Mouse (Mus musculus) kidney, postnatal 4 days (tissue): ENCODE results near the gene Dnal4.
"Not testable (repeated sequence)": the region's sequence is repeated elsewhere in the genome, so short reads cannot be mapped to it uniquely, and the experiment has no call there.

Experiments
- DNase-seq, 2 experiments: peaks; one replicate each; pipeline ENCODE4 v3.0.0; 2021; ENCODE audit warnings: mixed read lengths in 2 of 2

Gene Dnal4

DNA sequence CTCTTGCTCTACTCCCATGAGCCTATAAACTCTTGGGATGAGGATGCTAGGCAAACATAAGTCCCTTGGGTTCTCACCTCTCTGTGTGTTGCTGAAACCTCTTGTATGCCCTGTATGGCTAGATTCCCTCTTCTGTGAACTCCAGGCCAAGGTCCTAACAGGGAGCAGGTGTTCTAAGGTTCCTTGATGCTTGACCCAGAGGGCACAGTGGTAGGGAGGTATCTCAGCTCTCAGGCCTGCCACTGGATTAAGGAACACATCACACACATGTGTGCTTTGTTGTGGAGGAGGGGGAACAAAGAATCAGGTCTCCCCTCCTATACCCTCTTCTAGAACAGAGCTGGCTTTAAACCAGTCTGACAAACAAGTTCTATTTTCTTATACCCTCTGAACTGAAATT is at the start of gene Dnal4:
Gene Dnal4, minus strand, starts transcription at position 101 of the 400 bp plus-strand sequence.
- DNase-seq, result no peak

DNA sequence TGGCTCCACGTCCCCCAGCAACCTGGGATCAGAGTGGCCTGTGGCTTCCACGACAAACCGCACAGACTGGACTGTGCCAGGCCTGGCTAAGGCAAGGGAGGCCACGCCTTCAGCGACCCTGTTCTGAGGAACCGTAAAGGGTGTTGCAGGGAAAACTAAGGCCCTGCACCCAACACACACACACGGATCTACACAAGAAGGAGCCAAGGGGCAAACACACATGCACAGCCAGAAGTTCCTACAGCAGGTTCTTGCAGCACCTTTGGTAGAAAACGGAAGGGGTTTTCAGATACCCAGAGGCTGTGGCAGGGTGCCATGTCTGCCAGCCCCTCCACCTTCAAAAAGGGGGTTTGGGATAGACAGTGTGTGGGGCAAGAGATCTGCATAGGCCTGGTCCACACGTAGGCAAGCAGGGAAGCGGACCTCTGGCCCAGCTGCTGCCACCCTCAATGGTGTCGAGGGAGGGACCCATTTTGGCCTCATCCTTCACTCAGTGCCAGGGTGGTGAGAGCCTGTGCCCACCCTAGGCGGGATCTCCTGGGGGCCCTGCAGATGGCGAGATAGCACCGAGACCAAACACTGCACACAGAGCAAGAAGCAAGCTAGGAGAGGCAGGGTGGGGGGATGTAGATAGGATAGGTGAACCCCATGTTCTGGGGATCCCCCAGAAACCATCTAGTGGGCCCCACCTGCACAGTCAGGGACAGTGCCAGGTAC is 49.6 kb upstream of the Dnal4 start:
- DNase-seq, result no peak

DNA sequence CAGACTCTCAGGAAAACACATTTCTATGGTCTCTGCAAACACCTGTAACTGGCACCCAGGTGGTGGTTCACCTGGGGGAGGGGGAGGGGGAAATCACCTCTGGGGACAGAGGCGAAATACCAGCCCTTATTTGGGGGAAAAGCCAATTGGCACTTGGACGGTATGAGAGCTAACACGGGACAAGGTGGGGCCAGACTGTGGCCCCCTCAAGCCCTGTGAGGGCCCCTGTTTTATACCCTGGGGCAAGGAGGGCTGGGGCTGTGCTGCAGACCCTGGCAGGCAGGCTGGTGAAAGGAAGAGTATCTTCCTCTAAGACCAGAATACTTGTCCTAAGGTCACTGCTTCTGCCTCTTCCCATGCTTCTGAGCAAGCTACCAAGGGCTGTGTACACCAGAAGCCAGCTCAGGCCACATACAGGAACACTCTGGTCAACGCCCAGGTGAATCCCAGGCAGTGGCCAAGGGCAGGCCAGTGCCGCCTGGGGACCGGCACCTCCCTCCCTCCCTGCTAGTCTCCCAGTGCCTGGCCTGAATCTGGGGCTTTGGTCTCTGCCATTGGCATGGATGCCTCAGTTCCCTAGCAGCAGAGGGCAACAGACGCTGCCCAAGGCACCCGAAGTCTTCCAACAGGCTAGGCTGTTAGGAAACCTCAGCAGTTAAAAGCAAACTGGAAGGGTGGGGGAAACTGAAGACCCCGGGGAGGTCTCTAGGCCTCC is 48.7 kb upstream of the Dnal4 start:
- peak in 1 of 2 experiments; percentile 10 for DNase-seq

DNA sequence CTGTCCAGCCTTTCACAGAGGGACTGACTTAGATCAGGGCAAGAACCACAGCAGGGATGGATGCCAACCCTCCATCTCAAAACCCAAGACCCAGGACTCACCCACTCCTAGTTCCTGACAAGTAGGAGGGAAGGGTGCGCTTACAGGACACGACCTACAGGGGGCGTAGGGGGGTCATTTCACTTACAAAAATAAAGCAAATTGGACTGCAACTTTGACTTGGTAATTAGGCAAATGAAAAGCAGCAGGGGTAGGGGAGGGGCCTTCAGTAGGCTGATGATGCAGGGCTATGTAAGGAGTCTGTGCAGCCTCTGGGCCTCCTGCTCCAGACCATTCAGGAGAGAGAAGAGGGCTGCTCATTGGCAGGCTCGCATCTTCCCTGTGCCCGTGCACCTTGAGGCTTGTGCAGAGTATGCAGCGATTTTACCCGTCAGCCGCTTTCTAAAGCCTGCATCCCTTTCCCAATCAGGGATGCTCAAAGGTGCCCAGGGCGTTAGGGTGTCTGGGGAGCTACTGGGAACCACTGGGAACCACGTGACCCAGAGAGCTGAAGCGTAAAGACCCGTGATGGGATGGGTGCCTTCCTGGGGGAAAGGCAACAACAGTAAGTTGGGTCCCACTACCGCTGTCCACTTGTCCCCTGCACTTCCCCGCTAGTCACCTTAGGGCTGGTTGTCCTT is 47.6 kb upstream of the Dnal4 start:
- peak in 1 of 2 experiments; percentile 53 for DNase-seq

DNA sequence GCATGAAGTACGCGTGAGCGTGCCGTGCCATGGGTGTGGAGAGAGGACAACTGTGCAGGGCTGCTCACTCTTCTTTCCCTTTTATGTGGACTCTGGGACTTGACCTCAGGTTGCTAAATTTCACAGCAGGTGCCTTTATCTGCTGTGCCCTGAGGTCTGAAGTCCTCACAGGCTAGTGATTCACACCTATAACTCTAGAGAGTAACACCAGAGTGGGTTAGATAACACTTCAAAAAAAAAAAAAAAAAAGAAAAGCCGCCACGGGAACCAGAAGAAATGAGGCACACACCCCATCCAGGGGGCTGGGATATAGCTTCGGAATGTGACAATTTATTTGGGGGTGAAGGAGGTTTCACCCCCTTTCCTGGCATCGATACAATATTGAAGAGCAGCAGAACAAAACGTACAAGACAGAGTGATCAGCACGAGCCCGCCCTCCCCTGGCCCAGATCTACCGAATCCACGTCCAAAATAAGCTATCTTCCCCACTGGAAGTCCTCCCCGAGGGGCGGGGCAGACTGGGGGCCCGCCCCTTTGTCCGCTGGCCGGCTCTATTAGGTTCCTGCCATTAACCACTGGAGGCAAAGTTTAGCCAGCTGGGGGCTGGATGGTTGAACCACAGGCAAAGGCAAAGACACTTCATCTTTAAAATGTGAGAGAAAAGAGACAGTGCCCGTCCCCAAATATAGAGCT is 46.1 kb upstream of the Dnal4 start:
- peak; percentile 75 to 83 for DNase-seq

DNA sequence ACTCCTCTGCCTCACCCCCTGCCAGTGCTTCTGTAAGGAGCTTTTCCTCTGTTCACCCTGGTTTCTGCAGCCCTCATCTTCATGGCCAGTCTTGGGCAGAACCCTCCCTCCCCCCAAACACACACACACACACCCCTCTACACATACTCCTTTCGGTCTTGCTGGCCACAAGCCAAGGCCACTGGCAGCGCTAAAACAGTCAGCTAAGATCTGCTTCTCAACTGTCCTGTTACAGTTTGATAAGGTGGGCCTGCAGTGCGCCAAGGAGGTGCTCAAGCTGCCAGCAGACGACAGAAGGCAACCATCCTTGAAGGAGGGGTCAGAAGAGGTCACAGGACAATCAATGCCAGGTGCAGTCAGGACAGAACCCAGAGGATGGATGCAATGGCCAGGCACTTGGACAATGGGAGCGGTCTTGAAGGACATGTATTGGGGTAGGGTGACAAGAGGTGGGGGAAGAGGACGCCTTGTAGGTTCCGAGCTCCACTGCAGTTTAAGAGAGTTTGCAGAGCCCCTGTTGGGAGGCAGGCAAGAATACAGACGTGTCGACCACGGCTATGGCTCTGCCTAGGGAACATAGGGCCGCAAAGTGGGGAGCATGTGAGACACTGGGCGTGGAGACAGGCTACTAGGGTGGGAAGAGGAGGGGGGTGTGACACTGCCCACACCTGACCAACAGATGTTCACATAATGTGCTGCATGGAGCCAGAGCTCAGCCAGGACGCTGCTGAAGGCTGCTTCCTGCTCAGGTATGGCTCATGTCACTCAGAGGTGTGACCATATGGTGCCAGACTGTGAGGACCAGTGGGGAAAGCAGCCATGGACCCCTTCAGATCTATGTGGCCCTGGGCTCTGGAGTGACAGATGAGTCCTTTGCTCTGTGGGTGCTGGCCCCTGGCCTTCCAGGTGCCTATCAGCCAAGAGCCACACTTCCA is 44.9 kb upstream of the Dnal4 start:
- peak in 1 of 2 experiments; percentile 49 for DNase-seq

DNA sequence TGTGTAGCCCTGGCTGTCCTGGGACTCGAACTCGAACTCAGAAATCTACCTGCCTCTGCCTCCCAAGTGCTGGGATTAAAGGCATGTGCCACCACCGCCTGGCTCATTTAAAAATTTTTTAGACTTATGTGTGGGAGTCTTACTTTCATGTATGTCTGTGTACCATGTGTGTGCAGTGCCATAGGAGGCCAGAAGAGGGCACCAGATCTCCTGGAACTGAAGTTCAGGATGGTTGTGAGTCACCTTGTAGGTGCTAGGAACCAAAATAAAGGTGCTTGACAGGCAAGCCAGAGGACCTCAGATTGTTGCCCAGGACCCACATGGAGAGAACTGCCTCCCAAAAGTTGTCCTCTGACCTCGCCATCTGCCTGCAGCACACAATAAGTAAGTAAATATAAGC is 40.7 kb upstream of the Dnal4 start:
- peak in 1 of 2 experiments; percentile 20 for DNase-seq

DNA sequence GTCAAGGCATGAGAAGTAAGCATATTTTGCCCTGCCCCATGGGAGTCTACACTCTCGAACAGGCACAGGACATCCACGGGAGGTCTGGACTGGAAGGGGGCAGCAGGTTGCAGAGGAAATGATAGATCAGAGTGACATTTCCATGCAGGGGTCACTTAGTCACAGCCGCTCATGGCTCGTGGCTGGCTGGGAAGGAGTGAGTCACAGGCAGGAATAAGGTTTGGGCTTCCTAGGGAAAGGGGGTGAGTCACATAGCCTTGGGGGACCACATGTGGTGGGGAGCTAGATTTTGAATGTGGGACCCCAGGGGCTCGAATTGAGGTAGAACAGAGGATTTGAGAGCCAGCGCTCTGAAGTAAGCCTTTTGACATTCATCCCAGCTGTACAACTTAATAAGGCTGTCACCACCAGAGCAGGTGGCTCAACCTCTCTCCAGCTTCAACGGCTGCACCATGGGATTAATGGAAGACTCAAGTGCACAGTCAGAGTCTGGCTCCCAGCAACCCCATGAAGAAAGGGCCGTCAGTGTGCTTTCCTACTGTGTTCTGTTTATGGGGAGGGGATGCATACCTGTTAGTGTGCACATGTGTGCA is 36.1 kb upstream of the Dnal4 start:
- peak in 1 of 2 experiments; percentile 10 for DNase-seq

DNA sequence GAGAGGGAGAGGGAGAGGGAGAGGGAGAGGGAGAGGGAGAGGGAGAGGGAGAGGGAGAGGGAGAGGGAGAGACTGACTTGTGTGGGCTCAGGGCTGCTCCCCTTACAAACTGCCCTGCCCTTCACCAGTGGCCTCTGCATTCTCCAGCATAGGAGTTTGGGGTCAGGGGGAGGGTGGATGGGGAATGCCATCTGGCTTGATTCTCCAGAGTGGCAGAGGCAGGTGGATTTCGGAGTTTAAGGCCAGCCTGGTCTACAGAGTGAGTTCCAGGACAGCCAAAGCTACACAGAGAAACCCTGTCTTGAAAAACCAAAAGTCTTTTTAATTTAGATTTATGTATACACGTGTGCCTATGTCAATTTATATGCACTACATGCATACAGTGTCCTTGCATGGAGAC is 35.2 kb upstream of the Dnal4 start:
- DNase-seq, result not testable (repeated sequence)

DNA sequence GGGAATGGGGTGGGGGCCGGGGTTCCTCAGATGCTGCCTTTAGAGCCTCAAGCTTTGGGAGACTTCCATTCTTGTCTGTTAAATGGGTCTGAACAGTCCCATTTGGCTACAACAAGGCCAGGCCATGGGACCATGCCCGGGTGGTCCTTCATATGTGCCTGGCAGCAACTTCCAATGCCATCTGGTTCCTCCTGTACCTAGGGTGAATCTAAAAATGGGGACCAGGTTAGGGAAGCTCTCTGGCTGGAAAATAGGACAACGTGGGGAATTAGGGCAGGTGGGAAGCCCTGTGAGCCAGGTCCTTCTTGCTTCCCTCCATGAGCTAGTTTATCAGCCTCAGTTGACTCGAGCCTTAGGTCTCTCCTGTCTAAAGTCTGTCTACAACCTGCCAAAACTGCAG is 33.3 kb upstream of the Dnal4 start:
- no peak for DNase-seq

DNA sequence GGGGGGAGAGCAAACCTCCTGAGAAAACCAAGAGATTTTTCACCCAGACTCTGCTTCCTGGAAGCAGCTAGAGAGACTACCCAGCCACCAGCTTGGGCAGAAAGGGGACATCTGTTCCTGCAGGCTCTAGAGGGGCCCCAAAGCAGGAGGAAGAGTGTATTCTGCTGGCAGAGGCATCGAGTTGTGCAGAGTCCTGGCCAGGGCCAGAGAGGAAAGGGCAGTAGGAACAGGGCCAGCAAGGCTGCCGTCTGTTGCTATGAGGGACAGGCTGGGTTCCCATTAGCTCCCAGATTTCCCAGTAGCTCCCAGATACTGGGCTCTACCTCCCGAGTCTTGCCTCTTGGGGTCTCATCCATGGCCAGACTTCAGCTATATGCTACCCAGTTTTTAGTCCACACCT is 32.4 kb upstream of the Dnal4 start:
- no peak for DNase-seq

DNA sequence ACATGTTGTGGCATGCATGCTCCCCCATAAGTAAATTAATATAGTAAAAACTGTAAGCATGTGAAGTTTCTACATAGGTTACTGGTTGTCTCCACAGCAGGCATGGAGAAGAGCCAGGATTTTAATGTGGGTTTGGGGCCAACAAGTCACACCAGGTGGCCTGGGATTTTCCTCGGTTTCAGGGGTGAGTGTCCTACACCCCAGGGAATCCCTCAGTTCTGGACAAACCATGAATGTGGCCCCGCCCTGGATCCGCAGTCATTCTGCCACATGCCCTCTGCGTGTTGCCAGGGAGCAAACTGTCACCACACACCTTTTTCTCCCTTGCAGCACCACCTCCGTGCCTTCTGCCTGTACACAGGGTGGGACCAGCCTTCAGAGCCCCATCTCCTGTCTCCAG is 31.0 kb upstream of the Dnal4 start:
- no peak for DNase-seq

DNA sequence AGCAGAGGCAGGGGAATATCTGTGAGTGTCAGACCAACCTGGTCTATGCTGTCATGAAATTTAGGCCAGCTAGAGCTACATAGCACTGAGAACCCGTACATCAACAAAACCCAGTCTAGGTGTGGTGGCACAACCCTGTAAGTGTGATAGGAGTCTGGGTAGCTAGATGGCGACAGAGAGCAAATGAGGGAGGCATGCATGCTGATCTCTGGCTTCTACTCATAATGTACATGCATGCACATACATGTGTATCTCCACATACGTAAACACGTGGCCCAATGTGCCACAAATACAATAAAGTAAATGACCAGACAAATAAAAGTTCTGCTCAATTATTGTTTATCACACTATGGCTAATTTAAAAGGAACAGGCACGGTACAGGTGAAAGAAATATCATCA is 30.5 kb upstream of the Dnal4 start:
- peak; percentile 54 to 65 for DNase-seq

DNA sequence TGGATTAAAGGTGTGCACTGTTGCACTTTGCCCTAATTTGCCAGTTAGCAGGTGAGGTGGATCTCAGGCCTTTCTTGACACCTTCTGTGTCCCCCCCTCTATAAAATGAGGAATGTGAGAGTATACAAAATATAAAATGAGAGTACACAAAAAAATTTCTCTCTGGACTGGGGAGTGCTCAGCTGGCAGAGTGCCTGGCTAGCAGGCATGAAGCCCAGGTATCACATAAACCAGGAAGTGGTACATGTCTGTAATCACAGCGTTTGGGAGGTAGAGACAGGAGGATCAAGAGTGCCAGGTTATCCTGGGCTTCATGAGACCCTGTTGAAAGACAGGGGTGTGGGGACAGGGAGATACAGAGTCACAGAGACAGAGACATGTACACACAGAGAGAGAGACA is 29.4 kb upstream of the Dnal4 start:
- DNase-seq, result no peak

DNA sequence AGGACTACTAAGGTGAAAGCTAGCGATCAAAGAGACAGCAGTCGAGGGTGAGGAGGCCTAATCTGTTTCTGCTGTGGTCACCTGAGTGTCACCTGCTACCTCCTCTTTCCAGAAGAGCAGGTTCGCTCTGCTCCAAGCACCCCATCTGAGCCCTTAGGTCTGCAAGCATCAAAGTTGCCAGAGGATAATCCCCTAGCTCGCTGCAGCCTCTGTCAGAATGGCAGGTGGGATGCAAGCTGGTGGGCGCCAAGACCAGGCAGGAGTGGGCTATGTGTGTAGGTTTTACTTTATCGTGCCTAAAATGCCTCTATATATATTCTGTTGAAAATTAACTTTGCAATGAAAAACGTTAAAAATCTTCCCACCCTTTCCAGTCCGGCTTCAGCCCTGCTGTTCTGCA is 27.6 kb upstream of the Dnal4 start:
- no peak for DNase-seq

DNA sequence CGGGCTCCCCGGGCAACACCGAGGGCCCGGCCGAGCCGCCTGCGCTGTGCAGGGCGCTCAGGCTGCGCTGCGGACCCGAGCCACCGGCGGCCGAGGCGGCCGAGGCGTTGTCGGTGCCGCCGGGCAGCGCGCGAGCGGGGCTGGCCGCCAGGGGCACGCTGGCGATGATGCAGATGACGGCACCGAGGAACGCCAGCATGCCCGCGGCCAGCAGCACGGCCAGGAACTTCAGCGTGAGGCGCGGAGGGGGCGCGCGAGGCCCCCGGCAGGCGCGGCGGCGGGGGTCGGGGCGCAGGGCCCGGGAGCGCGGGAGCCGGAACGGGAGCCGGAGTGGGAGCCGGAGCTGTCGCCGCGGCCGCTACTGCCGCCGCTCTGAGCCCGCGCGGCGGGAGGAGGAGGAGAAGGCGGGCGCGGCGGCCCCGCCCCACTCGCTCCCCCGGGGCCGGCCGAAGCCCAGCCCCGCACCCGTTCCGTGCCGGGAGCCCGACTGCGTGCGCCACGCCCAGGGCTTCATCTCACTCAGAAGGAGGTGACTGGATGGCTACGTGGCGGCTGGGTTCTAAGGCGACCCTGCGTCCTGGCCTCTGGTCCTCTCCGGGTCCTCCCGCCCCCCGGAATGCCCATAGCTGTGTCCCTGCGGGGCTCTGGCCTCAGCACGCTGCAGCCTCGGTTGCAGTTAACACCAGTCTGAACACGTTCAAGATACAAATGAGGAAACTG is 26.9 kb upstream of the Dnal4 start, which contains the start of gene Nptxr:
Gene Nptxr, minus strand, starts transcription at position 415 of the 720 bp plus-strand sequence.
- peak; percentile 61 to 71 for DNase-seq

DNA sequence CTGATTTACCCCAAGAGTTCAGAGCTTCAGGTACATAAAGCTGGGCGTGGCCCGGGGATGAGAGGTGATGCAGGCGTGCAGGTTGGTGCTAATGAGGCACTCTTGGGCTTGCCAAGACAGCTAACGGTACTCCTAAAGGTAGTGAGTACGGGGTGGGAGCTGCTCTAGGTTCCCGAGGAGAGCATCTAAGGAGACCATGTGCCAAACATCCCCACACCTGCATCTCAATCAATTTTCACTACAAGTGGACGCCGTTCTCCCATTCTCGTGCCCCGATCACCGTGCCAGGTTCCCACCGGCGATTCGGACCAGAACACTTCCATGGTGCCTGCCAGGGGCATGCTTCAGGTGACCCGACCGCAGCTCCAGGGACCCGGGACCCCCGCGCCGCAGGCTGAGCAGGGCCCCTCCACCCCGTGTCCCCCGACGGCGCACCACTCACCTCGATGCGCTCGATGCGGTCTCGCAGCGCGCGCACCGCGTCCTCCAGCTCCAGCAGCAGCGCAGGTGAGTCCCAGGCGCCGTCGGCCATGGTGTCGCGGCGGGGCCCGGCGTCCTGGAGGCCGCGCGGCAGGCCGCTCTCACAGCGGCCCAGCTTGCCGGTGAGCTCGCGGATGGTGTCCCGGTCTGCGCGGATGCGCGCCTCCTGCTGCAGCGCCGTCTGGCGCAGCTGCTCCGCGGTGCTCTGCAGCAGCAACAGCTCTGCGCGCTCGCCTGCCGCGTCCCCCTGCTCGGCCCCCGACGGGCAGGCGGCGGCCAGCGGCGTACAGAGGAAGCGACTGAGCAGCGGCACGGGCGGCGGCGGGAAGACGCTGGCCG is 26.1 kb upstream of the Dnal4 start:
- DNase-seq, result peak; percentile 46 to 65

DNA sequence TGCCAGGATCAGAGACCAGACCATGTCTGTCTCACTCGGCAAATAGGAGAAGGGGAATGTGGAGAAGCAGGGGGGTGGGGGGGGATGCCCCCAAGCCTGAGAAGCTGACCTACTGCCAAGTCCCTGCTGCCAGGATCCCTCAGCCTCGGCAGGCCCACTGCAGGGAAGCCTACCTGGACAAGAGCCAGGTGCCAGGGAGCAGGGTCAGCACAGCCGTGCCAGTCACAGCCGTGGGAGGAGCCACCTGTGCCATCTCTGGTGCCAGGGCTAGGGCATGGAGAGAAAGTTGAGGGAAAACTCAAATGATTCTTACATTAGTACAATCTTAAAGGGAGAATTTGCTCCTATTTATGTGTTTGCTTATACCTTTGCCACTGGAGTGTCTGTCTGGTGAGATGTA is 24.7 kb upstream of the Dnal4 start:
- no peak for DNase-seq

DNA sequence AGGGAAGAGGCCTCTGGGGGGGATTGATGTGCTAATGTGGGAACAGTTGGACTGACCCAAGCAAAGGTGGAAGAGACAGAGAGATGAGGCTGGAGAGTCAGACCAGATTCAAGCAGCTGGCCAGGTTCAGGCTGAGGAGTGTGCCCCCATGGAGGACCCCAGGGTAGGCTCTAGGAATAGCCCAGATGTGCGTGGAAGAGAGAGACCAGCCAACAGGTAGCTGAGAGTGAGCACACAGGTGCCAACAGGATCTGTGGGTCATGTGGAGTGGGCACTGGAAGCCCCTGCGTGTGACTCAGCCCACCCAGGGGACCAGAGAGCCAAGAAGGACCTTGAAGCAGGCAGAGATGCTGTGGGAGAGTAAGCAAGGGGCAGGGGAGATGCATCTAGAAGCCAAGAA is 24.0 kb upstream of the Dnal4 start:
- no peak for DNase-seq

DNA sequence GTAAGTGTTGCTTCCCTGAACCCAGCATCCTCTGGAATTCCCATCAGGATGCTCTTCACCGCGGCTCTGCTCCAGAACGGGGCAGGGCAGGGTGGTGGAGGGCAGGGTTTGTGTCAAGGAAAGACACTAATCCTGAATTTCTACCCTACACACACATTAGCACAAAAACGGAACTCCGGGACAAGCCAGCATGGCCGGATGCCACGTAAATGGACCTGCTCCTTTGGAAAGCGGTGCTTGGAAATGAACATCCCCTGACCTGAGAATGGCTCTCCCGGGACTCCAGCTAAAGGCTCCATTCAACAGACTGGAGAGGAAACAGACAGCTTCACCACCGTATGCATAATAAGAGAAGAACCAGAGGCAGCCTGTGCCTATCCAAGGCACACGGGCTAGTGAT is 23.1 kb upstream of the Dnal4 start:
- no peak for DNase-seq
